Mouse (Mus musculus): ENCODE measurements around the gene Olfr825.
"Not testable (repeated sequence)": the region's sequence is repeated elsewhere in the genome, so short reads cannot be mapped to it uniquely, and the experiment has no call there.

DNA sequence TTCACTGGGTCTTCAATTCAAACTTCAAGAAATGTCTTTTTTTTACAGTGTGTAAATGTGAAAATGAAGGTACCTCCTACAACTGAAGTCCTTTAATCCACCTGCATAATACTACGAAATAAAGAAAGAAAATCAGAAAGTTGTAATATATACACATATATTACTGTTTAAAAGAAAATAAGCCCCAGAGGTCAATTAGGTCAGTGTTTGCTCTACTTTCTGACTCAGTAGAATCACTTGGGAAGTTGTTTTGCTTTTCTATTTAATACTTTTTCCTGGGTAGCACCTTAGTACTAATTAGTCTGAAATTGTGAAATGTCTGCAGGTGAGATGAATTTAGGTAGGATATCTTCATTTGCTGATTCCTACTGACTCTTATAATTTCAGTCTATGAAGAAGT, 51.3 kb downstream of the Olfr825 start, which contains the start of gene Olfr823:
- not testable (repeated sequence) for TF ChIP-seq CTCF (IDR thresholded peaks at IDR 0.05); EP300 (IDR thresholded peaks at IDR 0.05; ENCODE audit: insufficient read depth, low read depth, low read length)
